9 mouse cellular contexts compared by ENCODE assay signal in genomic region chr6:88785331-88785730, GRCm38 (mm10). TPM values are rescaled to one million over a fixed set of nuclear protein-coding genes. Genes with fewer than 3 reads are reported as not detected.
A peak's percentile ranks its signal among the peaks of the same experiment; 100 is the strongest.
DNase-seq lines count a peak whose midpoint lies in the region; ATAC-seq lines count a peak whose summit lies in the region.
"Had no signal": no experiment of that assay in that cellular context is flagged by ENCODE, and none has a peak within 500 bp of the region (broad histone marks: within the 10 kb centered on the region; RNA-seq: fewer than 3 reads in every experiment).

No protein-coding gene starts in this region.

- H3K4me2 ChIP-seq in embryonic facial prominence, embryonic 14.5 days (ENCODE audit: low read depth, low read length) = no peak overlapping the region

- H3K4me1 ChIP-seq in embryonic facial prominence, embryonic 14.5 days (ENCODE audit: control insufficient read depth, insufficient read depth, low read length) = peaks cover 43% of the 10 kb centered on the region

- DNase-seq in kidney, adult 9 months = peak; percentile 37
- no peak for DNase-seq in kidney, postnatal 4 days
- DNase-seq in embryonic facial prominence, embryonic 14.5 days (ENCODE audit: low spot score) = peak; percentile 47
- peak; percentile 70 for DNase-seq in heart, postnatal 4 days
- peak; percentile 51 for DNase-seq in lung, postnatal 25 days (ENCODE audit: low spot score)
- DNase-seq in frontal cortex, postnatal 25 days (ENCODE audit: low spot score in 2 of 2) = no peak
- no peak for DNase-seq in B cell, adult 2 months
- DNase-seq in adrenal gland, adult 18-20 months (ENCODE audit: low spot score in 2 of 2) = no peak

- H3K9ac ChIP-seq in embryonic facial prominence, embryonic 14.5 days (ENCODE audit: low read depth, low read length) = no peak overlapping the region

- no peaks in the 10 kb centered on the region for H3K36me3 ChIP-seq in embryonic facial prominence, embryonic 14.5 days (ENCODE audit: control insufficient read depth, insufficient read depth, low read length)

- no peak overlapping the region for H3K4me3 ChIP-seq in embryonic facial prominence, embryonic 14.5 days (ENCODE audit: low read depth, low read length)

- 20% methylated on average over 4 of the region's 5 CpGs for WGBS in embryonic facial prominence, embryonic 14.5 days

- H3K9me3 ChIP-seq in embryonic facial prominence, embryonic 14.5 days (ENCODE audit: control insufficient read depth, low read length) = no peaks in the 10 kb centered on the region

- peak overlapping the region; percentile 63 for H3K27ac ChIP-seq in embryonic facial prominence, embryonic 14.5 days (replicated peaks; ENCODE audit: low read depth, low read length)
- H3K27ac ChIP-seq: macrophage had no signal

- H3K27me3 ChIP-seq in embryonic facial prominence, embryonic 14.5 days (replicated peaks; ENCODE audit: control insufficient read depth, insufficient read depth, low read length) = no peaks in the 10 kb centered on the region

- ATAC-seq in embryonic facial prominence, embryonic 14.5 days (ENCODE audit: low read depth) = no peak

RNA-seq across cellular contexts. Expression of gene Abtb1, which starts 56.5 kb away (rescaled TPM):
- 21.0 and 25.9 TPM in 2 replicates for polyA plus RNA-seq in embryonic facial prominence, embryonic 14.5 days (2014; fragmentation: Nextera tagmentation; extraction: Ambion mirVana)
- 10 to 100 TPM; 14.8 to 19.6 TPM for total RNA-seq in heart, postnatal 4 days (2021)
- 10 to 100 TPM; 17.1 to 25.0 TPM for total RNA-seq in adrenal gland, adult 18-20 months (2021)

Comparison
In these comparisons a context has a peak if more than half of its experiments do, and no peak if none do; other contexts are left out.
1. DNase-seq: peak in kidney, adult 9 months (single experiment), embryonic facial prominence, embryonic 14.5 days (single experiment), heart, postnatal 4 days (single experiment) and lung, postnatal 25 days (single experiment); none in kidney, postnatal 4 days (0 of 2), frontal cortex, postnatal 25 days (0 of 2), B cell, adult 2 months (0 of 2) and adrenal gland, adult 18-20 months (0 of 2).